Mouse (Mus musculus): ENCODE results near the gene Mad2l1bp. TPM values are rescaled to one million over a fixed set of nuclear protein-coding genes. Genes with fewer than 3 reads are reported as not detected.
A peak's percentile ranks its signal among the peaks of the same experiment; 100 is the strongest.

Gene Mad2l1bp
- total RNA-seq, 2 experiments from 2014 or later = 10.7 to 11.1 TPM

DNA sequence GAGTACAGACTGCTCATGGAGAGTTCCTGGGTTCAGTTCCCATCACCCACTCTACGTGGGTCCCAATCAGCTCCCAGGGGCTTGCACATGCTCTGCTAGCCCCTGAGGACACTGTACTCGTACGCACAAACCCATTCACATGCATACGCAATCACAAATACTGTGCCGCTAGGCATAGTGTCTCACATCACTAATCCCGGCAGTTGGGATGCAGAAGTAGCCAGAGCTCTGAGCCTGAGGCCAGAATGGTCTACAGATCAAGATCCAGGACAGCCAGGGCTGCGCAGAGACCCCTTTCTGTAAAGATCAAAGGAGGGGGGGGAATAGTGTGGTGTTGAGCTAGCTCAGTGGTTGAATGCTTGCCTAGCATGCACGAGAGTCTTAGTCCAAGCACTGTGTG lies 3.8 kb upstream of the Mad2l1bp start:
- DNase-seq (ENCODE audit: low spot score in 2 of 2) = no peak

DNA sequence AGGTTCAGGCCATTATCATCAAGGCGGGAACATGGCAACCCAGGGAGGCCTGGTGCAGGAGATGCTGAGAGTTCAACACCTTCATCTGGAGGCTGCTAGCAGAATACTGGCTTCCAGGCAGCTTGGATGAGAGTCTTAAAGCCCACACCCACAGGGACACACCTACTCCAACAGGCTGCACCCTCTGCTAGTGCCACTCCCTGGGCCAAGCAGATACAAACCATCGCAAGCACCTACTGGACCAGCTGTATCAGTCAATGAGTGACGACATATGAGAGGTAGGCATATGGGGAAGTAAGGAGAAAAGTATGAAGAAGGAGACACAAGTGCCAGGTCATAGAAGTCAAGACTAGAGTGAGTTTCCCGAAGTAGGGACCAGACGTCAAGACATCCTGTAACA lies 3.3 kb upstream of the Mad2l1bp start:
- no peak for DNase-seq (ENCODE audit: low spot score in 2 of 2)

DNA sequence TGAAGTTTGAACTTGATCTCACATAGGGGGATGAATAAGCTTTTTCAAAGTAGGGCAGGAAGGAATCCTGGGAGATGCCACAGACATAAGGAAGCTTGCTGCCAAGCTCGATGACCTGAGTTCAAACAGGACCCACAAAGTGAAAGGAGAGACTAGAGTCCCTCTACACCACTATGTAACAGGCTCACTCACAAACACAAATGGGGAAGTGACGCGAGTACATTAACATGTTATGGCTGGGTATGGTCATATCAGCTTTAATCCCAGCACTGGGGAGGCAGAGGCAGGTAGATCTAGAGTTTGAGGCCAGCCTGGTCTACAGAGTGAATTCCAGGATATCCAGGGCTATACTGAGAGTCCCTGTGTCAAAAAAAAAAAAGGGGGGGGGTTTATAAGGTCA lies 983 bp upstream of the Mad2l1bp start:
- no peak for DNase-seq (ENCODE audit: low spot score in 2 of 2)

DNA sequence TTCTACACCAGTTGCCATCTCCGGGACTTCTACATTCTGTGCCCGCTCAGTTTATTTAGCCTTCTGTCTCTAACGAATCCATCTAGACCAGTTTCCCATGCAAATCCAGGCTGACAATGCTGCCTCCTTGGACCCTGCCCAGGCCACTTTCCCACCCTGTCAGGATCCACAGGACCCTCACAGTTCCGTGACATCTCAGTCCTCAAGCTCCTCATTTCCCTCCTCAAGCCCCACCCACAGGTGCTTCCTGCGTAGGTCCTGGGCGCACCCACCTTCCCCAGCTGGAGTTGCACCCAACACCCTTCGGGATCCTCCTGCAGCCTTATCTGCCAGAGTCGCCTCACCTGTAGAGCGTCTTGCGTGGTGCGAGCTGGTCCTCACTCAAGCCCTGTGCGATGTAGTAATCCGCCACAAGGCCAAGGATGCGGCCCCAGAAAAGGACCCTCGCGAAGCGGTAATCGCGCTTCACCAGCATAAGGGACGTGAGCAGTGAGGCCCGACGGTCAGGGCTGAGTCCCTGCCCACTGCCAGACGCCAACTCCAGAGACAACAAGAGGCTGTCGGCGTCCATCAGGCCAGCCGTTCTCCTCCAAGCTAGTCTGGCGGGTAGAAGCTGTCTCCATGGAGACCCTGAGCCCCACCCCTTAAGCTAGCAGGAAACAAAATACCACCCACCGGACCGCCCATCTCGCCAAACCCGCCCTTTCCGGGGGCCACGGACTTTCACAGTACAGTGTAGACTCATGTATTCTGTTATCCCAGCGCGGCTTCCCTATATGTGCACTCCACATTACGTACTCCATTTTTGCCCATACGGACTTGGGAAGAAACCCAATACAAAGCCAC lies 9.6 kb downstream of the Mad2l1bp start, which contains the start of gene Rsph9:
Rsph9 (minus strand) TSS at position 639 of the 846 bp plus-strand sequence.
- DNase-seq (ENCODE audit: low spot score in 2 of 2) = peak; percentile 79 to 83

DNA sequence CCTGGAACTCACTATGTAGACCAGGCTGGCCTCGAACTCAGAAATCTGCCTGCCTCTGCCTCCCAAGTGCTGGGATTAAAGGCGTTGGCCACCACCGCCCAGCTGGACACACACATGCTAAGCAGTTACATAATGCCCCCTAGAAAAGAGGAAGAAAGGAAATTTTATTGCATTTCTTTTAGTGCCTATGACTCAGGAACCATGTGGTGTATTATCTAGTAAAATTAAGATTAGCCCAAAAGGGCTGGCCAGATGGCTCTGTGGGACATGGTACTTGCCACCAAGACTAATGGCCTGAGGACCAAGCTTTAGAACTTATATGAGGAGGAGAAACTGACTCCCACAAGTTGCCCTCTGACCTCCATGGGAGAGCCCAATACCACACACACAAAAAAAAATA lies 13.5 kb downstream of the Mad2l1bp start:
- no peak for DNase-seq (ENCODE audit: low spot score in 2 of 2)

DNA sequence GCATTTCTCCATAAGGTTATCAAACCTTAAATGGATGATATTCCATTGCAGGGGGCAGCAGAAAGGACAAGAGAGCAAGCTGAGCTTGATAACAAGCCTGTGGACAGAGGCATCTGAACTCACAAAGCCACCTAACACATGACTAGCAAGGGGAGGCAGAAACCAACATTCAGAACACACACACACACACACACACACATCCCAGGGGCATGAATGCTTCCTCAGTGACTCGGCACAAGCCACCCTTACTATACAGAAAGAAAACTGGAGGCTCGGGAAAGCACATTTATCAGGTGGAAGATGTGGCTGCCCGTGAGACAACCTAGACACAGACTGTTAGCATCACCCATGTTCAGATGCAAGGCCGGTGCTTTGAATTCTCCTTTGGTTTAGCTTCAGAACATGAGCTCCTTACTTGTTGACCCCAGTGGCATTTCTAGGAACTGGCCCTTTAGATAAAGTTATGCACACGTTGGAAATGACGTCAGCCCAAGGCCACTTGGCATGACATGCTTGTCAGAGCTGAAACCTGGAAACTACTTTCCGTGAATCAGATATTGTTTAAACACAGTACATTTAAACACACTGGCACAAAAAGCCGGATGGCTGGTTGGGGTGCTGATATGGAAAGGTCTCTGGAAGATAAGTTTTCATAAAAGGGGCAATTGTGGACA lies 14.7 kb downstream of the Mad2l1bp start:
- no peak for DNase-seq (ENCODE audit: low spot score in 2 of 2)

DNA sequence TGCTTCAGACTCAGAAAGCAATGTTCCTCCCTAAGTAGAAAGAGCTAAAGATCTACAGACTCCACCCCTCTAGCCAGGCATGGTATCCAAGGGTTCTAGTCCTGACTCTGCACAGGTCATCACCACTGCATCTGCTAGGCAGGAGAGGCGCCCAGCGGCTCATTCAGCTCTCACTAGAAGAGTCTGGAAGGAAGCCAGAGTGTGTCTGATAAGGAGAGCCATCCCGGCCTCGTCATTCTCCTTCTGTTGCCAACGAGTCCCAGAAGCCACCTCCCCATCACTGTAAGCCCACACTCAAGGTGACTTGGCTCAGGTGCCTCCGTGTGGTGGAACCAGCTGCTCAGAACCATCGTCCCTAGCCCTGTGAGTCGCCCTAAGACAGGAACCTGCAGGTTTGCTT lies 20.5 kb downstream of the Mad2l1bp start:
- DNase-seq (ENCODE audit: low spot score in 2 of 2) = no peak

DNA sequence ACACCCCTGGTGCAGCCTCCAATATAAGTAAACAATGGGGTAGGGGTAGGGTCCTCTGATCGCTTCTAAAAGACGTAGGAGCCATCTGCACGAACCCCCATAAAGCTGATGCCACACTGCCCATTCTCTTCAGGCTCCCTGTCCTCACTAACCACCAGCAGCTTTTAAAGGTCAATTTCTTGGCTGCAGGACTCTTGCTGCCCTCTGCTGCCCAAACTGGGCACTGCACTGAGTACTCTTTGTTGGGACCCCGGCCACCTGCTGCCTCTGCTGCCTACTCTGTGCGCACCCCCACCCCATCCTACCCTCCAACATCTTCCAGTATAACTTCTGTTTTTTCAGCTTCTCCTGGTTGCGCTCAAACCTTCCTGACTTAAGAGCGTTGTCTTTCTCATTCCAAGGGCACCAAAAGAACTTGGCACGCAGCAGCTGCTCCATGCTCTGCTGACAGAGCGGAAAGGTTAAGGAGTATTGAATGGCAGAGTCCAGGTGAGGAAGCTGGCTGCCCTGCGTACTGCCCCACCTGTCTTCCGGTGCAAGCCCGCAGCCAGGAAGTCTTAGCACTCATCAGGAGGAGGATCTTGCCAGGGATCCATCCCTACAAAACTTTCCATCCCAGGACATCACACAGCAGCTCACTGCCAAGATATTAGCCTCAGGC lies 21.2 kb downstream of the Mad2l1bp start:
- peak; percentile 86 for DNase-seq (ENCODE audit: low spot score in 2 of 2)

DNA sequence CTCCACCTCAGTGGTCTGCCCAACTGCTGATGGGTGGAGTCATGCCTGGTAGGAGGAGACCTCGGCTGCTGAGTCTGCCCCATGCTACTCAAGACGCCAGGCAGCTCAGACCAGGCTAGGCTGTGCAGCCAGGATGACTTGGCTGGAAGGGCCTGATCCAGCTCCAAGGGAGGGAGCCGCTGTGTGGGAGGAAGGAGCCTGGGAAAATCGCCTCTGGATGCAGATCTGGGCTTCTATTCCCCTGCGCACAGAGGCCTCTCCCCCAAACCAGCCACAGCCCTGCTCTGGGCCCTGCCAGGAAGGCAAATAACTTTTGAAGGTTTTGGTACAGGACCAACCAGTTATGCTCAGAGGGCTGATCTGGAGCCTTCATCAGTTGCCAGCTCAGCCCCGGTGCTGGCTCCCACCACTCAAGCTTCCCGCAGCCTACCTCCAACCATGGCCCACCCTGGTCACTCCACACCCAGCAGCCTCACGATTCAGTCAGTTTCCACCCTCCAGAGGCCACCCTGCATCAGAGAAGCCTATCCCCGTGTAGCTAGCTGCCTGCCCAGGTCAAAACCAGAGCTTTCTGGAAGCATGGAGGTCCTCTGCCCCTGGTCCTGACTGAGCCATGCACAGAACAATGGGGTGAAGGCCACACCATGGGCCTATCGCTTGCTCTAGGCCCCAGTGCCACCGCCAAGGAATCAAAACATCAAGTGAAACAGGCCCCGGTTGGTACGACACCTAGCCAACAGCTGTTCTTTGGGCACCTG lies 23.4 kb downstream of the Mad2l1bp start:
- peak; percentile 28 to 53 for DNase-seq (ENCODE audit: low spot score in 2 of 2)

DNA sequence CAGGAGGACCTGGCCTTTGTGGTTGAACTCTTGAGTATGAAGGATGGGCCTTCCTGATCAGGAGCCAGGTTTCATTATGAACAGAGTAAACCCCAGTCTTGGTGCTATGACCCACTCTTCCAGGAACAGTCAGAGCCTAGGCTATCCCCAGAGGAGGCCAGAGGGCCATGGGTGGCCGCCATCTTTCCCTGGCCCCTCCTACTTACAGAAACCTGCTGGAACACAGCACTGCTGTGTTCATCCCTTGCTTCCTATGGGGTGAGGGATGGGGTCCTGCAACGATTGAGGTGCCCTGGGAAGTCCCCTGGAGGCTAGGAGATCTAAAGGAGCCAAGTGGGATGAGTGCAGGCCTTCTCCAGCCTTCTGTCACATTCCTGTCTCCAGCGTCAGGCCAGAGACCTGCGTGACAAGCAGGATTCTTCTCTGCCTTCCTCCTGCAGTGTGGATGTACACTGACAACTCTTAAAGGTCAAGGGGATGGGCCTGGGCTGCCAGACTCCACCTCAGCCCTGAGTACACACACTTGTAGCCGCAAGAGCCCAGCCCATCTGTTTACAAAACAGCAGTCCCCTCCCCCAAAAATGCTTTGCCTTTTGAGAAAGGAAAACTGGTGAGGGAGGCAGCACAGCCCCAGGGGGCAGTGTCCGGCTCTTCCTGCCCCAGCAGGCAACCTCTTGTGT lies 25.4 kb downstream of the Mad2l1bp start:
- no peak for DNase-seq (ENCODE audit: low spot score in 2 of 2)

DNA sequence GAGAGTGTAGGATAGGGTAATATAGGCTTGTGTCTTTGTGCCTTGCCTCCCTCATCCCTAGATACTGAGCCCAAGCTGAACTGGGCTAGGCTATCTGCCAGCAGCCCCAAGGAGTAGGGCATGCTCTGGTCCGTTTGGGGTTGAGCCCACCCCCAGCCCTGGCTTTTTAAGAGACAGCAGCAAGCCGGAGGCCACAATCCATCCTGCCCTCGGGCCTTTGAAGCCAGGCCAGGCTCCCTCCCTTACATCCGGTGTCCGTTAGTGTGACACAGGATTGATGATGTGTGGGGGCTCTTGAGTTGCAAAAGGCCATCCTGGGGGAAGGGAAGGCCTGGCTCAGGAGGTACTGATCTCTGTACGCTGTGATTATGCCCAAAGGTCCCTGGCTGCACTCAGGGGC lies 26.7 kb downstream of the Mad2l1bp start:
- DNase-seq (ENCODE audit: low spot score in 2 of 2) = no peak

DNA sequence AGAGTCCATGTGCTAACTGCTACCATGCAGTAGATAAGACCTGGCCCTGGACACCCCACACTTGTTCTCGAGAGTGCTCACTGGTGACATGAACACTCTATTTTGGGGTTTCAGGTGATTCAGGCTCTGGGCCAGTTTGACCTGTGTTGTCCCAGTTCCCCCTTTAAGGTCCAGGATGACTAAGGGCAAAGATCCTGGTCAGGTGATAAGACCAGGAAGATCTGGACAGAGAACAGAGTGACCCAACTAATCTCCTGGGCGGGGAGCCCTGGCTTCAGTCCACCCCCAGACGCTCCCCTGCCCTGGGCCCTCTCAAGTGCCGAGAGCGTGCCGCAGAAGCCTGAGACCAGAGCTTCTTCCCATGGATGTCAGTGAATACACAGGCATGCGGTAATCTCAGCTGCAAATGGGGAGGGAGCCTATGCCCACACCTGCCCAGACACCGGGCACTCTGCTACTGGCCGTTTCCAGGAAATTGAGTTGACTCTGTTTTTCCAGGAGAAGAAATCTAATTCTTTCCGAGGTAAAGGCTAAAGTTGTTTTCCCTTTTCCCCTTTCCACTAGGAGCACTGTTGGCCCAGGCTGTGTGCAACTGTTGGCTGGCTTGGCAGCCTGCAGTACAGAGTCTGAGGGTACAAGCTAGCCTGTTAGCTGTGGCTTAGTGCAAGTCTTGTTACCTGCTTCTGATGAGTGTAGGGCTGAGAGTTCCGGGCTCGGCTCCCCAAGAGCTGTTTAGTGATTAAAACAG lies 29.2 kb downstream of the Mad2l1bp start:
- DNase-seq (ENCODE audit: low spot score in 2 of 2) = no peak

DNA sequence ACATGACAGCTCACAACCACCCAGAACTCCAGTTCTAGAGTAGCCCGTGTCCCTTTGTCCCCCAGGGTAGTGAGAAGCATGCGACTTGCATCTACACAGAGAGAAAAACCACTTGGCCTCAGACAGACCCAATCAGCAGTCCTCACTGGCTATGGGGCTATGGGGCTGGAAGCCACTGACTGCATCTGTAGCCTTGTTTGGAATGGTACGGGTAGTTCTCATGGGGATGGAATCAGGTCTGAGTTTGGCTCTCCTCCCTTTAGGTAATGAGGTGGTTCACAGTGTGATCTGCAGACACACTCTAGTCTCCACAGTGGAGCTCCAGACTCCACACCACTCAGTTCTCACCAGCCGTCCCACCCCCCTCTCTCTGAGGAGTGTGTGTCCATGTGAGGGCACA lies 30.1 kb downstream of the Mad2l1bp start:
- no peak for DNase-seq (ENCODE audit: low spot score in 2 of 2)

DNA sequence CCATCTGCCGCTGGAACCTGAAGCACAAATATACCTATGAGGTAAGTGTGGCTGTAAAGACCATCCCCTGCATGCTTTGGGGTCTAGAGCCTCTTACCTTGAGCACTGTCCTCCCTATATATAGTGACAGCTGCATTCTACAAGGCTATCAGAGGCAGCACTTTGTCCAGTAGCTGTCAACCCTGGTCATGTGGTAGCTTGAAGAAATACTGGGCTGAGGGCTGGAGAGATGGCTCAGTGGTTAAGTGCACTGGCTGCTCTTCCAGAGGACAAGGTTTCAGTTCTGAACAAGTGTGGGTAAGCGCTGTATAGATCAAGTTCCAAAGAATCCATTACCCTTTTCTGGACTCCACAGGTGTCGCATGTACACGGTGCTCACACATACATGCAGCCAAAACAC lies 30.6 kb downstream of the Mad2l1bp start:
- no peak for DNase-seq (ENCODE audit: low spot score in 2 of 2)

DNA sequence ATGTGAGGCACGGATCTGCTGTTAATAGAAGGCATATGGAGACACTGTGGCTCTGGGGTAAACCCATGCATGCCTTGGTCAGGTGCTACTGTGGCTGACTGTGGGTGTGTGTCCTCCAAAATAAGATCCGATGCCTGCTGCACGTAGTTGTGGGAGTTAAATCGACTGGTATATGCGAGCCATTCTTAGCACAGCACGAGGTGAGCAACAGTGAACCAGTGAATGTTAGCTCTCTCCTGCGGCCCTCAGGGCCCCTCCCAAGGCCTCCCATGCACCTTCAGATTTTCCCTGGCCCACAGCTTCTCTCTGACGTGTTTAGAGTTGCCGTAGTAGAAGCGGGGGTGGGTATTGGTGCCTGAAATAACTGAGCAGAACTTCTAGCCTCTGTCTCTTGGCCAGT lies 33.7 kb downstream of the Mad2l1bp start:
- DNase-seq (ENCODE audit: low spot score in 2 of 2) = no peak

DNA sequence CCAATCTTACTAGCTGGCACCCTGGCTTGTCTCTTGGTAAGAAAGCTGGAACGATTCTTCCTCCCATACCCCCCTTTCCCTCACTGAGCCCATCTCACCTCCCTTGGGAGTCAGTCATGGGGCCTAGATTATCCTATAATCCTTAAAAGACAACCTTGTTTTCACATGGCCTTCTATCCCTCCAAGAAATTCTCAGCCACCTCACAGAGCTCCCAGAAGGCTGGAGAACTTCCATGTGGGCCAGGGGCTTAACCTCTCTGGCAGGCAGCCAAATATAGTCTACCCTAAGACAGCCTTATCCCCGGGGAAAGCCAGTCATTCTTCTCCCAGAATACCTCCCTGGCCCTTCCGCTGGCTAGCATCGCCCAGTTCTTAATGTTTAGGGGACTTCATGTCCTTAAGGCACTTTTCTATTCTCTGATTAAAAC lies 34.9 kb downstream of the Mad2l1bp start:
- DNase-seq (ENCODE audit: low spot score in 2 of 2) = no peak

DNA sequence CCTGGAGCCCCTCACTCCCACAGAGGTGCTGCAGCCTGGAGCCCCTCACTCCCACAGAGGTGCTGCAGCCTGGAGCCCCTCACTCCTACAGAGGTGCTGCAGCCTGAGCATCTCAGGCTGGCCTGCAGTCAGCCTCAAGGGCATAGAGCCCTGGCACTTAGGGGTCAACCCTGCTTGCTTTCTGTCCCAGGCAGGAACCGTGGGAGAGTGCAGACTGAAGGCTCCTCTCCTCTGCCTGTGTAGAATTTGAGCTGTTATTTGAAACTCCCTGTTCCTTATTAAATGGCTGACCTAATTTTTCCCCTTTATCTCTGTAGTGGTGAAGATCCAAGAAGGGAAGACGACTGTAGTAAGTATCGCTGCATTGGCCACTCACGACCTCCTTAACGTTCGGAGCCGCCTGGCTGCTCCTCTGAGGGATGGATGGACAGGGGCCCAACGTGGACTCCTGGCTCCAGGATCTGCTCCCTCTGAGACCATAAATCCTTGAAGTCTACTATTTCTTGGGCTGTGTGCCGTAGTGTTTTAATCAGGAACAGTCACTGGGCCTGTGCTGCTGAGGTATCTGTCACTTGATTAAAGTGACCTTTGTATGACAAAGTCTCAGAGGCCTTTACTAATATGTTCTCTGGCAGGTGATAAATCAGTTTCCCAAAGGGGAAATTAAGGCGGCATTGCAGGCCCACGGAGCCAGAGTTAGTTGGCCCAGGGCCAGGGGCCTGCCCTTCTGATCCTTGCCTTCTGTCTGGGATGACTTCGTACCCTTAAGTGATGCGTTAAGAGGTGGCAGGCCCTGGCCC lies 35.5 kb downstream of the Mad2l1bp start:
- no peak for DNase-seq (ENCODE audit: low spot score in 2 of 2)

DNA sequence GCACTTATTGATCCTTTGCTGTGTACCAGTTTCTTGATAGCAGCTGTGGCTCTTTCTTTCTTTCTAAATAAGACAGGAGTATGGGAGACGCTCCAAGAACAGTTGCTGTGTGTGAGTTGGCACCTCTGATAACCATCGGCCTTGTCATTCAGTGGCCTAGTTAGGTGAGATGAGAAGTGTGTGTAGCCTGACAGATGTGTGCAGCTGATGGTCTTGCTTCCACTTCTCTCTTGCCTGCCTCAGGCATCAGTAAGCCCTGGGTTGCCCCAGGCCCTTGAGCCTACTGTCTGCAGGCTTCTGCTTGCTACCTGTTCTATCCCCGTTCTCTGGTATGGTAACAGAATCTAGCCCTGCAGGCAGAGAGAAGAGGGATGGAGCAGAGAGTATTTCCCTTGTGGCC lies 36.5 kb downstream of the Mad2l1bp start:
- DNase-seq (ENCODE audit: low spot score in 2 of 2) = no peak

DNA sequence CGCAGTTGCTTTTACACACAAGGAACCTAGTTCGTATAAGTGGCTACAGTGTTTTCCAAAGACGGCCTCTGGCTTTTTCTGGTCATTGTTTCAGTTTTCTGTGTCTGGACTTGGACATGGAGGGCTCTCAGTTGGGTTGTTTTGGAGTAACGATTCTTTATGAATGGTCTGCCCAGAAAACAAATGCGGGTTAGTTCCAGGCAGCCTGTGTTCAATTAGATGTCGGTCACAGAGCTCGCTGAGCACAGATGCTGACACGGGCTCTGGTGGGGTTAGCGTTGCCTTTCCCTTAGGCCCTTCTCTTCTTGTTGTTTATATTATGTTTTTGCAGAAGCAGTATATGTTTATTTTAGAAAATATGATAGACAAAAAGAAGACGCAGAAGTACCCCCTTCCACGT lies 37.2 kb downstream of the Mad2l1bp start:
- no peak for DNase-seq (ENCODE audit: low spot score in 2 of 2)
